Mouse (Mus musculus): ENCODE data around the gene Mrap2.

Mrap2 gene

DNA sequence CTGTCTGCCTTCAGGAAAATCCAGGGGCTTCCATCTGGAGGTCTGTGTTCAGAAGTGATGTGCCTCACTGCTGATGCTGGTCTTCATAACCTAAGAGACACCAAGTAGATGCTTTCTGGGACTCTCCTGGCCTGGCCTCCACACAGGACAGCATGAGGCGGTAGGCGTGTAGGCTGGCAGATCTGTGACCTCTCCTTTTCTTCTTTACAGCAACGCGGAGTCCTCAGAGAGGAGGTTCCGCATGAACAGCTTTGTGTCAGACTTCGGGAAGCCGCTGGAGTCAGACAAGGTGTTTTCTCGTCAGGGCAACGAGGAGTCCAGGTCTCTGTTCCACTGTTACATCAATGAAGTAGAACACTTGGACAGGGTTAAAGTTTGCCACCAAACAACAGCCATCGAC lies 38.1 kb downstream of the Mrap2 start:
- DNase-seq (ENCODE audit: low spot score), result no peak

- no peak for DNase-seq (ENCODE audit: low spot score)
These were observed 43.2 kb downstream of the Mrap2 start for GRCm38 (mm10) chr9:87187336-87187735.

GRCm38 (mm10) chr9:87193721-87194120 lies 49.6 kb downstream of the Mrap2 start:
- no peak for DNase-seq (ENCODE audit: low spot score)

DNA sequence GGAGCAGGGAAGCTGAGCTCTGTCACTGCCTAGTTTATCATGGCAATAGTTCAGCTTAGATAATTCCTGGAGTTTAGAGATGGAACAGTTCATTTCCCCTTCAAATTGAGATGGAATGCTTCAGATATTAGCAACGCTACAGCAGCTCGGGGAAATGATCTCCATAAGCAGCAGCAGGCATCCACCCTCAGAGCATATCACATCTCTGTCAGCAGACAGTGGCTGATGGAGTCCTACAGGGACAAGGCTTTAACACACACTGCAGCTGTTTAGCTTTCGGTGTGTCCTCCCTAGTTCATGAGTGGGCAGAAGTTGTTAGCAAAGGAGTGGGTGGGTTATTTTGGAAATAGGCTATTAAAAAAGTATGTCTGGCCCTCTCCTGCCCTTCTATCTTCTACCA lies 53.2 kb downstream of the Mrap2 start:
- no peak for DNase-seq (ENCODE audit: low spot score)

DNA sequence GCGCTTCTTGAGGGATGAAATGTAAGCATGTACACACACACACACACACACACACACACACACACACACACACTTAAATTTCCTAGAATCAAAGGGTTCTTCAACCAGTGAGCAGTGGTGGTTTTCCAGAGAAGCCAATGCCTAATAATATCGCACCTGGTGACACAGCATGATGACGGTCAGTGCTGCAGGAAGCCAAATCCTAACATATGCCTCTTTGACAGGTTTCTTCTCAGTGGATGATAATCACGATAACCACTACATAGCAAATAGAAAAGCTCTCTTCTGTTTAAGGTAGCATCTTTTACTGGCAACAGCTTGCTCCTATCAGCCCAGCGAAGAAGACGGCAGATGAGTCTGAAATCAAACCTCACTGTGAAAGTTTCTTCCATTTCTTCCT lies 53.9 kb downstream of the Mrap2 start:
- DNase-seq (ENCODE audit: low spot score), result no peak

DNA sequence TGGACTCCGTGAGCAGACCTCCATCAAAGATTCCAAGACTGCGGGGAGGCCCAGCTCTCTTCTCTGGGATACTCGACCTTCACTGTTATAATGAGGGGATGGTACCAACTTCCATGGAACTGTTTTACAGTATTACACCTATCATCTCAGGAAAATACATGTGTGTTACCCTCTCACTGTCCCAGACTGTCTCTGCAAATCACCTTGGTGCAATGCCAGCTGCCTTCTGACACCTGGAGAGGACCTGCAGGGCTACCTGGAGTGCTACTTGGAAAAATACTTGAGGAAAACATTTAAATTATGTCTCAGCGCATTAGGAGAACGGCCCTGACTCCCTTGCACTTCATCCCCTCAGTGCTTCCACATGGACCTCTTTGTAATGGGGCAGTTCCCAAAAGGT lies 56.3 kb downstream of the Mrap2 start:
- DNase-seq (ENCODE audit: low spot score), result no peak

GRCm38 (mm10) chr9:87200919-87201318 lies 56.8 kb downstream of the Mrap2 start:
- no peak for DNase-seq (ENCODE audit: low spot score)

- no peak for DNase-seq (ENCODE audit: low spot score)
These were observed 58.3 kb downstream of the Mrap2 start for GRCm38 (mm10) chr9:87202431-87202830.

DNA sequence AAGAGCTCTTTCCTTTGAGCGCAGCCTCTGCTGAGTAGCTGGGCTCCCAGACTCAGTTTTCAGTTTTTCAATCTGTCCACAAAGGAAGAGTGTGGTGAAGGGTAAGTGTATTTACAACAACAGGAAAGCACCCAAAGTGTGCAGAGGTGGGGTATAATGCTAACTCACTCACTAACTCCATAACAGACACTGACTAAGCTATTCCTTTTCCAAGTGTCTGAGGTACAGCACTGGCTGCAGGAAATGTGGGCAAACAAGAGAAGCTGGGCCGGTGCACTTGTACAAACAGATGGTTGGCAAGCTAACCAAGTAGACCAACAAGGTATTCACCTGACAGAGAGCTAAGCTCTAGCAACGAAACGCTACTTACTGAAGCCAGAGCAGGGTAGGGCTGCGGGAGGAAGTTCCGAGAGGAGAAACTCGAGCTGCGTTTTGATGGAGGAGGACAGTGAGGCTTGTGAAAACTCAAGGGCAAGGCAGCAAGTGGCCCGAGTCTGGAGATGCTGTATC lies 66.8 kb downstream of the Mrap2 start:
- no peak for DNase-seq (ENCODE audit: low spot score)

DNA sequence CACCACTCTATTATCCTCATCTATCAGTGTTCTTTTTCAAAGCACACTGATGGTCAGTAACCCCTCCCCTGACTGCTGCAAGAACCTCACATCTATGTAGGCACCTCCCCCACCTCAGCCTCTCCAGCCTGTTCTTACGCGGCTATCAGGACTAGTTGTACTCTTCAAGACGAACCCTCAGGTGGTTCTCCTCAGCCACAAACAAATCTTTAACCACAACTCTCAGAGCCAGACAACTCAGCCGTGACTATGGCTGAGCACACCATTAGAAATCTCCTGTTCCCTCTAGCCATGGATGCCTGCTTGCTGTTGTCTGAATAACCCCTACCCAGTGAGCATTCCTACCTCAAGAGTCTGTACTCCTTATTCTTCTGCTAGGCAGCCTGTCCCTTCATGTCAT lies 69.1 kb downstream of the Mrap2 start:
- DNase-seq (ENCODE audit: low spot score), result no peak

Data from urinary bladder, postnatal 25 days (tissue).